Mouse (Mus musculus) layer of hippocampus, adult 6 months (tissue): ENCODE results near the gene Mrgprb8. TPM values are rescaled to one million over a fixed set of nuclear protein-coding genes. Genes with fewer than 3 reads are reported as not detected.

Experiments
- long read RNA-seq, 2 experiments: library from polyadenylated mRNA; unstranded; transcript quantifications; one replicate each; pipeline ENCODE4 v2.0.0; 2019 to 2020
- polyA plus RNA-seq: library from polyadenylated mRNA; unstranded; fragments of <200 nt; fragmentation: Nextera tagmentation; gene quantifications from 2 replicates; pipeline ENCODE4 v1.2.3, GENCODE M21; 2021

Gene Mrgprb8
- not detected in 2 replicates for polyA plus RNA-seq
- long read RNA-seq, experiment 1: 0 reads
- long read RNA-seq, experiment 2: 0 reads

DNA sequence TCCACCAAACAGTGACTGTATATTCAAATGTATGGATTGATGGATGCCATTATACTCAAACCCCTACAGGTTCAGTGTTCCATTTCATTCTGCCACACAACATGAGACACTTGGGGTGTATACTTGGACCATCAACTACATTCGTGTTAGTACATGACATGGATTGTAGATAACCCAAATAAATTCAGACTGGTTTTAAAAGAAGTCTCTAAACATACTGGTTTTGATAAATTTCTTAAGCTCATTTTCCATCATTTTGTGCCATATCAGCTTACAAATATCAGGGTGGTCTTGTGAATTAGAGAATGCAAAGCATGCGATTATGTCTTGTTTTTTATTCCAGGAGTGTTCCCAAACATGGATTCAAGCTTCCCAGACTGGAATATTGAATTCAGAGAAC, at the start of gene Mrgprb8:
TSS of gene Mrgprb8 (plus strand) at position 301 of the 400 bp plus-strand sequence.

Other genes starting within 250 kb of the Mrgprb8 start
- gene Mrgprb5, start 219.5 kb upstream of the Mrgprb8 start, polyA plus RNA-seq: not detected in 2 replicates
- not detected in 2 replicates for gene Mrgprb4, start 189.2 kb upstream of the Mrgprb8 start, polyA plus RNA-seq
- gene Mrgprb1, start 67.8 kb downstream of the Mrgprb8 start, polyA plus RNA-seq: not detected in 2 replicates
- gene Mrgprx2, start 110.8 kb downstream of the Mrgprb8 start, polyA plus RNA-seq: not detected in 2 replicates
- not detected in 2 replicates for gene Mrgprb2, start 169.6 kb downstream of the Mrgprb8 start, polyA plus RNA-seq